Mouse (Mus musculus) ES-CJ7 (cell line): ENCODE measurements around the gene Ece1.

Source experiments
- DNase-seq: peaks from one replicate; pipeline ENCODE4 v3.0.0; 2011; ENCODE audit warnings: low read depth, low spot score

The Ece1 gene

DNA sequence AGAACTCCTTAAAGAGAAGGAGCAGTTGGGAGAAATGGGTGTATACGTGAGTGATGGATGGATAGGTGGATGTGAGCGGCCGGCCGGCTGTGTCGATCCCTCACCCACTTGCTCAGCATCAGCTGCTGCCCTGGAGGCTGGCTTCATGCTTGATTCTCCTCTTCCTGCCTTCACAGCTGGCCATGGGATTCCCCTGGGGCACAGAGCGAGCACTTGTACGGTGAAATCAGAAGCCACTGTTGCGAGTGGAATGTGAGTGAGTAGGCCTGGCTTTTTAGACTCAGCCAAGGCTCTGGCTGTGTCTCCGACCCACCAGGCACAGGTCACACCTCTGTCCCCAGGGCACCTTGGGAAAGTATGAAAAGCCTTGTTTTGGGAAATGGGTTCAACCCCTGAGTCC, 20.6 kb downstream of the Ece1 start:
- DNase-seq: no peak

GRCm38 (mm10) chr4:137883513-137884150, 21.6 kb downstream of the Ece1 start:
- no peak for DNase-seq

- DNase-seq: no peak
Observed at GRCm38 (mm10) chr4:137887337-137887992, 25.4 kb downstream of the Ece1 start.

GRCm38 (mm10) chr4:137887993-137888388, 26.0 kb downstream of the Ece1 start:
- DNase-seq: no peak

- no peak for DNase-seq
Observed at GRCm38 (mm10) chr4:137890596-137890995, 28.6 kb downstream of the Ece1 start.

DNA sequence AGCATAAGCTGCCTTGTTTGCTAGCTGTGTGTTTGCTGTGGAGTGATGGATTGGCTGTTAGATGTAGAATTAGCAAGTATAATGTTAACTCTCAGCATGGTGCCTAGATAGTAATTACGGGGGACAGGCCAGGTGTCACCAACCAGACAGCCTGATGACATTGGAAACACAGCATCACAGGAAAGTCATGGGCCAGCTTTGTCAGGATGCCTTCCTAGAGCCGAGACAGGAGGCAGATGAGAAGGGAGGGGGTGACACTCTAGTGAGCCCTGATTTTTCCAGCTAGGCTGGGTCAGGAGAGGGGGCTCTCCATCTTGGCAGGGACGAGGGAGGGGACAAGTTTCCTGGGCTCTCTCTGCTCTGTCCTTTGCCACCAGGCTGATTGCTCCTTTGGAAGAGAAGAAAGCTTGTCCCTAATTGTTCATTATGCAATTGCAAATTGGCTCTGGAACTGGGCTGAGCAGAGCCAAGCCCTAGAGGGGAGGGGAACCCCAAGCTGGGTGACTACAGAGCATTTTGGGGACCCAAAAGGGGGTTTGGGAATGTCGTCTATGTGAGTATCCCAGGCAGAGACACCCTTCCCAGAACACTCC, 29.6 kb downstream of the Ece1 start:
- DNase-seq: no peak

GRCm38 (mm10) chr4:137892713-137893242, 30.7 kb downstream of the Ece1 start:
- DNase-seq: peak; percentile 84

GRCm38 (mm10) chr4:137896612-137897297, 34.7 kb downstream of the Ece1 start:
- no peak for DNase-seq

- DNase-seq: no peak
Observed at GRCm38 (mm10) chr4:137897298-137897612, 35.2 kb downstream of the Ece1 start.

- DNase-seq: no peak
Observed at GRCm38 (mm10) chr4:137898490-137898889, 36.5 kb downstream of the Ece1 start.

GRCm38 (mm10) chr4:137902268-137902667, 40.2 kb downstream of the Ece1 start:
- no peak for DNase-seq

- DNase-seq: peak; percentile 51
Observed at GRCm38 (mm10) chr4:137902873-137903272, 40.8 kb downstream of the Ece1 start.

DNA sequence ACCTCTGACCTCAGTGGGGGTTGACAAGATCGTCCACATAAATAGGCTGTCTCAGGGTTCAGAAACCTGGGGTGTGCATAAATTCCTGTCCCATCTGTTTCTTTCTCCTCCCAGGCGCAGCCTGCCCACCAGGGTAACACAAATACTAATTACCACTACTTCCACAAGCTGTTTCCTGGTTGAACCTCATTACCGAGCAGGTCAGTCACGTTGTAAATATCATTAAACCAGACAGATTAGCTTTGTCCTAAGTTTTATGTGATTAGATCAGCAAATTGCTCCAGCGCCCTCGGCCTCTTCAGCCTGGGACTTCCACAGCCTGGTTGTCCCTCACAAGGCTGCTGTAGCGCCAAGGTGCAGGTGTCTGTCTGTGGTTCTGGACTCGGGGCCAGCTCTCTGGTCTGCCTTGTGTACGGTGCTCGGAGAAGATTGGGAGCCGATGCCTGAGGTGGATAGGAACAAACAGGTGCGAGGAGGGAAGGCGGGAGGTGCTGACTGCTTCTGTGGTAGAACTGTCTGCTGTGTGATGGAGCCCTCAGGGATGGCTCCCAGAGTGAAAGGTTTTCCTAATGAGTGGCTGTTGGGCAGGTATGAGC, 43.0 kb downstream of the Ece1 start:
- no peak for DNase-seq

GRCm38 (mm10) chr4:137907979-137908378, 45.9 kb downstream of the Ece1 start:
- DNase-seq: no peak

GRCm38 (mm10) chr4:137908489-137908888, 46.5 kb downstream of the Ece1 start:
- DNase-seq: no peak

DNA sequence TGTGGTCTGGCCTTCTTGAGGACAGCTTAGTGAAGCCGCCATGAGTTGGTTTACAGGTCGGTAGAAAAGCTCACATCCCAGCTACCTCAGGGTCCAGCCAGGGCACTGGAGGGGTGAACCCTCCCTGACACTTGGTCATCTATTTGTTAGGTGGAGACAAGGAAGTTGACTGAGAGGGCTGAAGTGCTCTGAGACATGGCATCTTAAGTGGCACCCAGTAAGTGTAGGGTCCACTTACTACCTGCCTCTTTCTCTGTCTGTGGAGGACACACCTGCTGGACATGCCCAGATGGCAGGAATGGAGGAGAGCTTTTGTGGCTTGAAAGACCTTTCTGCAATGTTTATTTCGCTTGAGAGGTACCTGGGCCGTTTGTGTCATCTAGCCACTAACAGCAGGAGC, 46.9 kb downstream of the Ece1 start:
- no peak for DNase-seq

- peak; percentile 71 for DNase-seq
Observed at GRCm38 (mm10) chr4:137909471-137909870, 47.4 kb downstream of the Ece1 start.

GRCm38 (mm10) chr4:137910382-137911009, 48.5 kb downstream of the Ece1 start:
- peak; percentile 85 for DNase-seq

DNA sequence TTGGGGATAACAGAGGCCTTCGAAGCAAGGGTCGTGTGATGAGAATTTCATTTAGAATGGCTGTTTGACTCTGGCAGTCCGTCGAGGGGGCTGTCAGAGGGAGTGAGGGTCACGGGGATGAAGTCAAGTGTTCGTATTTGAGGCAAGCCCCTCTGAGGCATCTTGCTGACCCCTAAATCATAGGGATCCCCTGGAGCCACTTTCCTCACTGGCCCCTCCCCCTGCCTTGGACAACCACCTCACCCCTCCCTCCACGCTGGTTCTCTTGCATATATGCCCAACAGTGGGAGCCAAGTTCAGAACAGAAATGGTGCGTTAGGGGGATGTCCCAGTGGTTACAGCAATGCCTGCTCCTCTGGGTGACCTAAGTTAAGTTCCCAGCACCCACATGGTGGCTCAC, 49.6 kb downstream of the Ece1 start:
- no peak for DNase-seq

DNA sequence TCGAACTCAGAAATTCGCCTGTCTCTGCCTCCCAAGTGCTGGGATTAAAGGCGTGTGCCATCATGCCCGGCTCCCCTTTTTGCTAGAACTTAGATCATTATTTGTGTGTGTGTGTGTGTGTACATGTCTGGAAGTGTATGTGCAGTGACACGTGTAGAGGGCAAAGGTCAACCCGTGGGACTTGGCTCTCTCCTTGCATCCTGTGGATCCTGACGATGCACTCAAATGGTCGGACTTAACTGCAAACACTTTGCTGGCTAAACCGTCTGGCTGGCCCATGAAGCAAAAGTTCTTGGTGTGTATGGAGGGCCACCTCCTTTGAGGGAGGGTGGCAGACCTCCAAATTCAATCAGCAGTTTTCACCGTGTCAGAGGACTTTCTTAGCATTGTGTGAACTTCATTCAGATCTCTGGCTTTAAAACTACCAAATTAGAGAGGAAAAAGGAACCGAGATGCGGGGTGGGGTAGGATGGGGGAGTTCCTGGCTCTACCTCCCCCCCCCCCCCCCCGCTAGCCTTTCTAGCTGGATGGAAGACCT, 50.8 kb downstream of the Ece1 start:
- no peak for DNase-seq

- DNase-seq: peak; percentile 83
Observed at GRCm38 (mm10) chr4:137913321-137914057, 51.5 kb downstream of the Ece1 start.
